Mouse (Mus musculus) heart, postnatal 14 days (tissue): ENCODE measurements around the gene Cdk5r1. TPM values are rescaled to one million over a fixed set of nuclear protein-coding genes. Genes with fewer than 3 reads are reported as not detected.

ENCODE experiments used
- DNase-seq, 2 experiments: peaks; one replicate each; pipeline ENCODE4 v3.0.0; 2021 to 2022
- intact Hi-C: fragments of 180-260 bp; cut with DNase I; formaldehyde crosslinking; loops from one replicate; pipeline ENCODE4 v1.15.1; 2025
- total RNA-seq, 2 experiments: library from RNA; stranded (reverse); gene quantifications; 2 replicates each; pipeline ENCODE4 v1.2.3; 2021

The Cdk5r1 gene
- total RNA-seq, 2 experiments from 2014 or later: 0.98 to 1.1 TPM

DNA sequence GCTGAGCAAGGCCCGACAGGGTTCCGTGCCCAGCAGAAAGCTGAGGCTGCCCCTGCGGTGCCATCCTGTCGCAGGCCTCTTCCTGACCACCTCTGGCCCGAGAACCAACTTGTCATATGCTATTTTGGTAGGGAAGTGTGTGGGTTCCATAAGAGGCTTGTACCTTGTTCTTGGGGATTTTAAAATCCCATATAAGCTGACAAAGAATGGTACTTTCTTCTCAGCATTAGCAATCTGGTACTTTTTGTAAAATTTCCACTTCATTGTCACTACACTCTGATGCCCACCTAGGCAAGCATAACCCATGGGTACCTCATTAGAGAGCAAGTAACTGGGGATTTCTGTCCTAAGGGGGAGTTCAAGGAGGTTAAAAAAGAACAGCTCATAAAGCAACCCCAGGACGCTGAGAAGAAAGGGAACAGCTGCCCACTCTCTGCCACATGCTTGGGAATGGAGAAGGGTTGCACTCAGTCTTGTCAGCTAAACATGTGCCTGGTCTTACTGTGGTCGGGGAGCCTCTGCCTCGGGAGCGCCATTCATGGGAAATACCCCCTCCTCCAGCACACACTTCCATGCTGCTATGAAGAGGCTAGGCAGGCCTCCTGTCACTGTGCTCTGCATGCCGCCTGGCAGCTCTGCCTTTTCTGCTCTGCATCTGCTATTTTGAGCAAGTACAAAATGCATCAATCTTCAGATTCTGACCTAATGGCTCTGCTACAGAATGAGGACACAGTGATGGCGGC lies 21.7 kb downstream of the Cdk5r1 start:
- no peak for DNase-seq
- intact Hi-C loops: no loop called here

DNA sequence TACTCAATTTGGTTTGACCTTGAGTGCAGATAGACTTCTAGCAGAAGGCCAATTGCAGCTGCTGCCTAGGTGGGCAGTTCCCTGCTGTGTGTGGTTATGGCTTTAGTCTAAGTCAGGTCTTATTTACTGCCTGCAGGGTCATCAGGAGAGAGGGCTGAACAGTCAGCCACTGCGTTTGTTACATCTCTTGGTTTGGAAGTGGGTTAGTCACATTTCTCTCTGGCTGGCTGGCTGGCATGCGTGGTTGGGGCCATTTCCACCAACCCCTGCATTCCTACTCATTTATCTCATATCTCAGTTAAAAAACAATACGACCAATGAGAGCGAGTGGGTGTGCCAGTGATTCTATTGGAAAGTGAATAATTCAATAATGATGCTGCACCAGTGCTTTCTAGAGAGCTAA lies 22.7 kb downstream of the Cdk5r1 start:
- intact Hi-C loops: no loop called here
- no peak for DNase-seq

DNA sequence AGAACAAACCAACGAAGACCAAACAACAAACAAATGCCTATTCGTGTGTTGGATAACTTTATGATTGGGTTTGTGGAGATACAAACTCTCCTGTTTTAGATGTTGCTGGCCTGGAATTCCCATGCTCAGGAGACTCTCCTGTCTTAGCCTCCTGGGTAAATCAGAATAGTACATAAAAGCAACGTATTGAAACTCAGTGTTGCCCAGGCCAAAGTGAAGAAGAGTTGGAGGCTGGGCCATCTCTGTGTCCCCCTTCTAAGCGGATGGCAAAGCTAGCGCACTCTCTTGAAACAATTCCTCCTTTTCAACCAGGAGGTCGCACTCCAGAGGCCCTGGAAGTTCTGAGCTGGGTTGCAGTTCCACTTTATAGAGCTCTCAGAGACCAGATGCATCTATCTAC lies 26.5 kb downstream of the Cdk5r1 start:
- intact Hi-C loops: no loop called here
- DNase-seq: no peak

DNA sequence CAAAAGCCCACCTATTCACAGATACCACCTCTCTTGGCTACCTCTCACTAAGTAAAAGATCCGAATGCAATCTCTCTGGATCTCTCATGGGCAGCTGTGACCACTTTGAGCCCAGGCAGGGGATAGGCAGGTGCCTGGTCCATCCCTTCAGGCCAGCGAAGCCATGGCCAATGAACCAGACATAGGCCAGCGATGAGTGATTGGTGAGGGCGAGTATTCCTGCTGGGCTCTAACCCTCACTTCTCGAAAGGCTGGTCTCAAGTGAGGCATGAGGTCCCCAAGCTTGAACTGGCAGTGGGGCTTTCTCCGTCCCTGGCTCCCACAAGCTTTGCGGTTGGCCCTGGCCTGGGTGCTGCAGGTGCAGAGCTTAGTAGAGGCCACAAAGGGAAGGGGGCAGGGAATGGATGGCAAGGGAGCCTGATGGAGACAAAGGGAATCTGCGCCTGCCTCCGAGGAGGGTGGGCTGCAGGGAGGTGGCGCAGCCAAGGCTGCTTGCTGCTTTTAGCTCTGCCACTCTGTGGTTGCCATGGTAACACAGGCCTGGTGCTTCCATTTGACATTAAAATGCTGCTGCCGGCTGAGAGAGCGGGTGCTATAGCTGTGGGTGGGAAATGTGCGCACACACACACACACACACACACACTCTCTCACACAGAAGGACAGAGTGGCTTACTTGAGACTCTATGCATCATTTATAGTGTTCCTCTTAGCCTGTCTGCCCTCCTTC lies 27.1 kb downstream of the Cdk5r1 start:
- intact Hi-C loops: no loop called here
- no peak for DNase-seq

DNA sequence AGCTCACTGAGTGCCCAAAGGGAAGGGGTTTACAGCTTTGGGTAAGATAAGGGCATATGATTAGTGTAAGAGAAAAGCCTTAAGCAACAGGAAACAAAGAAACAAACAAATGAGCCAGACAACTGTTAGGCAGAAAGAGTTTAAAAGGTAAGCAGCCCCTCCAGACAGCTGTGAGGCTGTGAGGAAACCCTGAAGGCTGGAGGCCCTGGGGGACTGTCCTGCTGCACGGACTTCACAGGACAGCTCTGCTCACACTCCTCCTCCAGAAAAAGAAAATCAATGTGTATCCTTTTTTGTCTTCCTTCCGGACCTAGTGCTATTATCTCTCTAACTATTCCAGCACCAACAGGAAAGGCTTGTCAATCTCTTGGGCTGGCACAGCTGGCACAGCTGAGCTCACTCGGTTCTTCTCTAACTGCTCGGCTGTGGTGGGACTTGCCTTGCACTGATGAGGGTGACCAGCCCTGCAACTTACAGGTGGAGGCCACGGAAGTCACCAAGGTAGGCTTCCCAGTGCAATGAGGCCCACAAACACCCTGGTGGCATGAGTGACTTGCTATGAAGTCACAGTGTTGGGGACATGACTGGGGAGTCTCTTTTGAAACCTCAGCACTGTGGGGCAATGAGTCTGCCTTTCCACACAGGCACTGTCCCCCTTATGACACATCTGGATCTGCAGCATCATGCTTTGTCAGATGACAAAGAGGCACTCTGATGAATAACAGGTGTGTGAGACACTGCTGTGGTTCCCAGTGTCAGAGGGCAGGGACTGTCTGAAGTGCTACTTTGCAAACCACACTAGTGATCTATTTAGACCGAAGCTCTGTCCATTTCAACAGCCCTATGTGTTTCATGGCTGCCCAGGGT lies 27.9 kb downstream of the Cdk5r1 start:
- DNase-seq: no peak
- intact Hi-C loops: no loop called here

DNA sequence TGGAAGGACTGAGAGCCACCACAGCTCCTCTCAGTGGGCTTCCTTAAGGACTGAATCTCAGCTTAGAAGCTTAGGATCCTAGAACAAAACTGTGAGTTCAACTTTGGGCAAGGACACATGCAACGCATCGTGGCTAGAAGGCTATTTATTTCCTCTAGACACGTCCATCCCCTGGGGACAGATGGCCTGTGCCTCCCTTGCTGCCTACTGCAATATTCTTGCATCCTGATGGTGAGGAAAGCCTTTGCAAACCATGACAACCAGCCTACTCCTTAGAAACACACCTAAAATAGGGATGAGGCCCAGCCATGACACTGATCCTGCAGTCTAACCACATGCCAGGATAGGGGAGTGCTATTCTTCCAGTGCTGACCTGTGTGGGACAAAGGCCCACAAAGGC lies 28.8 kb downstream of the Cdk5r1 start:
- intact Hi-C loops: no loop called here
- DNase-seq: no peak

DNA sequence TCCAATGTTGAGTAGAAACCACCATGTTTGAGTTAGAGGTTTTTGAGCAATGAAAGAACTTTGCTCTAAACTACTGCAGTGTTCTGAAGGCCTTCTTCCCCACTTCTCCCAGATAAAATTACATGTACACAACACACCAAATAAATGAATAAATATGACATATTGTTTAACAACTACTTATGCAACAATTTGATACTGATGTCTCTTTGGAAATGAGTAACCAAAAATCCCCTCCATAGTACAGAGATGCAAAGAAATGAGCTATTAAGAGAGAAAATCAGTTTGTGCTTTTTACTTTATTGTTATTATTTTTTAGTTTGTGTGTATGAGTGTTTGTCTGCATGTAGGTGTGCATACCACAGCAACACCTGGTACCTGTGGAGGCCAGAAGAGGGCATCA lies 29.7 kb downstream of the Cdk5r1 start:
- DNase-seq: no peak
- intact Hi-C loops: no loop called here

DNA sequence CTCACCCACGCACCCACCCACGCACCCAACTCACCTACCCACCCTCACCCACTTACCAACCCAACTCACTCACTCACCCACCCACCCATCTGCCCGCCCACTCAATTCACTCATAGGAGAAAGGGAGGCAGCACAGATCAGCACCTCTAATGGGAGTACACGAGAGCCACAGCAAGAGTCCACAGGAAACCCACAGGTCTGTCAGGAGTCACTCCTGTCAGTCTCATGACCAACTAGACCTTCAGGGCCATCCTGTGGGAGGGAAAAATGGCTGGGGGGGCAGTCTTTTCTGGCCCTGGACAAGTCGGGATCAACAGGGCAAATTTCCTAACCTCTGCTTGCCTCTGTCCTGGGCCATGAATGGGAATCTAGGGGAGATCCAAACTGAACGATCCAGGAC lies 31.0 kb downstream of the Cdk5r1 start:
- no peak for DNase-seq
- intact Hi-C loops: no loop called here

DNA sequence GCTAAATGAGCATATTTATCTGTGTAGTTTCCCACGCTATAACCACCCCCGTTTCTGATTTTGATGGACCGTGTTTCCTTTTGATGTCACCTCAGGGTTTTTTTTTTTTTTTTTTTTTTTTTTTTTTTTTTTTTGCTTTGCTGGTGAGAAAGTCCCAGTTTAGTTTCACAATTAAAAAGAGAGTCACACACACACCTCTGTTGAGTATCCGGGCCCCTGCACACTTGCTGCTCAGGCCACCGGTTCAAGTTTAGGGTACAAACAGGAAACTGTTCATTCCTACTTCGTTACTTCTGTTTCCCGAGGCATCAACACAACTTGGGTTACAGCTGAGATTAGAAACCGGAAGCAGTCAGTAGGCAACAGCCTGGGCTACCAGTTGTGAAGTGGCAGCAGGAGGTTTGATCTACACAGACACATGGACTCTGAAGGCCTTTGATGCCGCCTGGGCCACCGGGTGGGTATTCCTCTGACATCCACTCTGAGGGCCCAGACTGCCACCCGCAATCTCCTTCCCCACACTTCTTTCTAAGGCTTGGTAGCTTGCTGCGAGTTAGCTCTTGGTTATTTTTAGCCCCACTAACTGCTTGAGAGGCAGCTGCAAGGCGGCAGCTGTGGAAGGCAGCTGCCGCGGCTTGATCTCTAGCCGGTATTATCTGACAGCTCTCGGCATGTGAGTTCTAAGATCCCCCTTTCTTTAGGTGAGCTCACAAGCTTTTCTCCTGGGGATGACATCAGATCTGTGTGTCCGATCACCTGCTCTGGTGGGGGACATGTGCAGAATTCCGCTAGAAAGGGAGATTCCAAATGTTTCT lies 31.7 kb downstream of the Cdk5r1 start:
- peak in 1 of 2 experiments; percentile 14 for DNase-seq
- intact Hi-C loops: no loop called here

DNA sequence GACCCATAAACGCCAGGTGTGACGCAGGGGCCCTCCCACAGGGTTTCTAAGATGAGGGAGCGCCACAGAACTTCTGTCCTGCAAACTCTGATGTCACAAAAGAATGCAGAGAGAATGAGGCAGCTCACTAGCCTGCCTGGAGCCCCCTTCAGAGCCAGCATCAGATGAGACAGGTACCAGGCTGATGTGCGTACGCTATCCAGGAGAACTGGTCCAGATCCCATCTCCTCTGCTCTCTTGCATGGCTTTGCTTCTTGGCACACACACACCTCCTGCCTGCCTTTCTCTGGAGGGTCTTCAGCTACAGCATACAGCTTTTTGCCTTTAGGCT lies 32.3 kb downstream of the Cdk5r1 start:
- DNase-seq: no peak
- intact Hi-C loops: no loop called here

DNA sequence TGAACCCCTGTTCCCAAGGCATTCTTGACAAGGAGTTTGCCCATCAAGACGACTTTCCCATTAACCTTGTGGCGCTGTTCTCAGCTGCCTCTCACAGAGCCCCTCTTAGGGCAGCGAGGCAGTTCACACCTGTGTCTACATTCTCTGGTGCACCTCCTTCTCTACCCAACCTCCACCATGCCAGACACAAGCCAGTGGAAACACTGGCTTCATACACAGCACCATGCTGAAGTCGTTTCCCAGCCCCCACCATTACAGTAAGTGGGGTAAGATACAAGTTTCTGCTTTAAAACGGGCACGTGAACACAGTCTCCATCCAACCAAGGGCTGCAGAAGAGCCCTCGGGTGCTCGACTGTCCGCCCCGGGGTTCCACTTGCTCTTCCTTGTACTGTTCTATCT lies 33.3 kb downstream of the Cdk5r1 start:
- no peak for DNase-seq
- intact Hi-C loops: no loop called here

DNA sequence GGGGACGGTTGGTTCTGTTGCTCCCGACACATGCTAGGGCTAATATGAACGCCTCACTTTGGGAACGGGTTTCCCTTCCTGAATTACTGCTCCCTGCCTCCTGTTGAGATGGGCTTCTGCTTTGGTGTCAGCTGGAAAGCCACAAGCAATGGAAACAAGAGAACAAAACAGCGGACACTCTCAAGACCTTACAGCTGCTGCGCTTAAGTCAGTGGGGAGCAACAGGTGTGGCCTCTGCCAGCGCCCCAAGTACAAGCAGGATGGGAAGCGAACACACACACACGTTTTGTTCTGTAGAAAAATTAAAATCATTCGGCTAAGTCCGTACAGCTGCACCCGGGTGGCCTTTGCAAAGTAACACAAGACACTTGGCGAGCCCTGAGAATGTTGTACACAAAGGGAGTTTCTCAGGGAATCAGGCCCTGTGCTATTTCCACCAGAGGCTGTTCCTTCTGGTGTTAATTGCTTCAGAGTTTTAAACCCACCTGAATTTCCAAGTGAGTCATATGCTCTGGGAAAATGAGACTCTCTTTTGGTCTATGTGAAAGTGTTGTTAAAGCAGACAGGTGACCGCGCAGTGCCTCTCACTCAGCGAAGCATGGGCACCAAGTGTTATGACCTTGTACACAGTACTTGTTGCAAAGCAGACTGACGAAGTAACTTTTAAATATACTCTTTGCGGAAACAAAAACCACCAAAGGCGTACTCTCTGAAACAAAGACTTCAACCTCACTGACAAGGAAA lies 35.7 kb downstream of the Cdk5r1 start:
- intact Hi-C loops: no loop called here
- no peak for DNase-seq

DNA sequence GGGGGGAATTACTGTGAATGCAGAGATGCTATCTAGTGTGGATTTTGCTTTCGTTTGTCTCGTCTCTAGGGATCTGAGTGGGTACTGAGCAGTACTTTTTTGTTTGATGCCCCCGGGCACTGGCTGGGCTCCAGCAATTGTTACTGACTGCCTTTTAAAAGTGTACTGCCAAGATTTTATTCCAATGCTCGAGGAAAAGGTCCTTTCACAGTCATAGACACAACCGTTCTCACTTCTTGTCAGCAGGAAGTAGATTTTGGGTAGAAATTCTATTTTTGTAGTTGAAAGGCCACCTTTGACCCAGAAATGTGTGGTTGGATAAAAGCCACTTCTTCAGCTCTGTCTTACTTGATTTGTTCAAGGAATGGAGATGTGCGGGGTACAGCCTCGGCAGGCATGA lies 37.0 kb downstream of the Cdk5r1 start:
- intact Hi-C loops: no loop called here
- no peak for DNase-seq

DNA sequence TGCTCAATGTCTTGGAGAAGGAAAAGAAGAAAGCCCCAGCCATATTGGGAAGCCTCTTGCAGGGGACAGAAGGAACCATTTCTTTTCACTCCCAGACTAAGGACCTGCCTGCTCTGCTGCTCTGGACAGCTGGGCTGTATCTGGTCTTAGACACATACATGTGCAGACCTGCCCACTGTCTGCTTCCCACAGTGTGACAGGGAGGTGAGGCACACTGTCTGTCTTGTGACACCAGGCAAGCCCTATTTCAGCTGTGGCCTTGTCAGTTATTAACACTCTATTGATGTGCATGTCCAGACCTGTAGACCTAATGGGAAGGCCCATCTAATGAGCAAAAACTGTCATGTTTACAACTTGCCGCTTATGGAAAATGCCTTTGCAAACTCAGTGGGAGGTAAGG lies 38.5 kb downstream of the Cdk5r1 start:
- intact Hi-C loops: no loop called here
- DNase-seq: no peak

DNA sequence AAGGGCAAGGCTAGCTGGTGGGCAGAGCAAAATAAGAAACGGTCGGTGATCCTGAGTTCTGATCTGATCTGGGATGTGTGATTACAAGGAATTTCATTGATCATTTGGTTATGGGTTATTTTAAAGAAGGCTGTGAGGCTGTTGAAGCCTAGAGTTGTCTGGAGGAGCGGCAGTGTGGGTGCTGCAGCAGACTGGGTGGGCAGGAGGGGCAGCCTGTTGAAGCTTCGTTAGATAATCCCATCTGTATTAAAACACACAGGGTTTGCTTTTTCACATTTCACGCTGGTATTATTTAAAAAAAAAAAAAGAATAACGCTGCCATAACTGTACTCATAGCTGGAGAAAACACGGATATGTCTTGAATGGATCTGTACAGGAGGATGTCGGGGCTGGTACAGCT lies 39.1 kb downstream of the Cdk5r1 start:
- DNase-seq: no peak
- intact Hi-C loops: no loop called here

DNA sequence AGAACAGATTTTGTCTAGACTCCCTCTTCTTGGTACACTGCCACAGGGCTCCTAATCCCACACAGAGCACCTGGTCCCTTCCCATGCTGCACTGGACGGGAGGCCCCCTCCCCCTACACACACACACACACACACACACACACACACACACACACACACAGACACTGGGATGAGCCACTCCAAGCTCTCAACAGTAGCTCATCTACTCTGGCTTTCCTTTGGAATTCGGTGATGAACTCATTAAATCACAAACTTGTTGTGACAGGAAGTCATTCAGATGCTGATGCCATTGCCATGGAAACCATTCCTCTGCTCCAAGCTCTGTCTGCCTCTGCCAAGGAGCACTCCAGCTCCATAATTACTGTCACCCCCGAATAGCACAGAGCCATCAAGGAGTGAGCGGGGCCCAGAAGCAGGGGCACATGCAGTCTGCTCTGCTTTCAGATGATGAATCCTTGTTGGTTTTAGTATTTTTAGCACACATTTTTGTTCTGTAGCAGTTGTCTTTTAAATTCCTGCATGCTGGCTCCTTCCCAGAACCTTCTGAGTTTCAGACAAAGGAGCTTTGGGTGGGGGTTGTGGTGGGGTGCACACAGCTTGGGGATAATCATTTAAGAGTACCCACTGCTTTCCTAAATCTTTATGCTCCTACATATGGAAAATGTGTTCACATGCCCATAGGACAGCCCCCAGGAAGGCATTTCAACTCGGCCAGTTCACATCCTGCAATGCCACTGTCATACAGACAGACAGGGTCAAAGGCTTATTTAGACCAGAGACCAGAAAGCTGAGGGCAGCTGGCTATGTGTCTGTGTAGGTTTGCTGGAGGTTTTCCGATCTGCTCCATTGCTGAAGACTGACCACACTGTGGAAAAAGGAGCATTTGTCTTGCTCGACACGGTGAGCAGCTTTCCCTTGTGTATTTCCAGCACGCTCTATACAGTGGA lies 41.9 kb downstream of the Cdk5r1 start:
- intact Hi-C loops: no loop called here
- no peak for DNase-seq

DNA sequence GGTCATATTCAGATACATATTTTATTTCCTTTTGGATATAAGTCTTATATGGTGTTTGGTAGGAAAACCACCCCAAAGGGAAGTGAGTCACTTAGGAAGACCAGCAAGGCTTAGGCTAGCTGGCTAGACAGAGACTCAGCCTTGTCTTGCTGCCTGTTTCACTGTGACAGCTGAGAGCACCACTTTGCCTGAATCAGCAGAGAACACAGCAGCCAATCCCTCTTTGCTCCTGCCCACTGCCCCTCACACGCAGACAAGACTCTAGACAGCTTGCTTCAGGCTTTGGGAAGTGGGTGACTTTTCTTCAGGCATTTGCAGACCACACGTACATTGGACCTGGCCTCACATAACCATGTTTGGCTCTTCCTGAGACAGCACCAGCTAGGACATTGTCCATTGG lies 44.3 kb downstream of the Cdk5r1 start:
- no peak for DNase-seq
- intact Hi-C loops: loop anchor here (5.0 kb wide), 1 partner anchor 44 kb away; the partner anchor contains the start of gene Cdk5r1

DNA sequence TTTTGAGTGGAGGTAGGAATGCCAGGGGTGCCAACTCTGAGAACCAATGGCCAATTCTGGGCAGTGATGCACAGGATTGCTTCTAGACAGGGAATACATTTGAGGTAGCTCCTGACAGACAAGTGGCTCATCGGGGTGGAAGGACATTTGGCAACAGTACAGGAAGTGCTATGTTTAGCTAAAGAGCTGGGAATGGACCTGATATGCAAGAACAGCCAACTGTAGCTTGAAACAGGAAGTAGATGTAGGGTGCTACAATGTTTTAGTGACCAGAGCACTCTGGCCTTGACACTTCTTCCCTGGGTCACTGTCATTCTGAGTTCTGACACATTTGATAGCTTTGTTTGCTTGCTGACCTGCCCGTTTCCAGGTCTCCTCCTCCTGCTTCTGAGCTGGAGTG lies 46.0 kb downstream of the Cdk5r1 start:
- intact Hi-C loops: loop anchor here (5.0 kb wide), 1 partner anchor 46 kb away; the partner anchor contains the start of gene Cdk5r1
- peak in 1 of 2 experiments; percentile 29 for DNase-seq

DNA sequence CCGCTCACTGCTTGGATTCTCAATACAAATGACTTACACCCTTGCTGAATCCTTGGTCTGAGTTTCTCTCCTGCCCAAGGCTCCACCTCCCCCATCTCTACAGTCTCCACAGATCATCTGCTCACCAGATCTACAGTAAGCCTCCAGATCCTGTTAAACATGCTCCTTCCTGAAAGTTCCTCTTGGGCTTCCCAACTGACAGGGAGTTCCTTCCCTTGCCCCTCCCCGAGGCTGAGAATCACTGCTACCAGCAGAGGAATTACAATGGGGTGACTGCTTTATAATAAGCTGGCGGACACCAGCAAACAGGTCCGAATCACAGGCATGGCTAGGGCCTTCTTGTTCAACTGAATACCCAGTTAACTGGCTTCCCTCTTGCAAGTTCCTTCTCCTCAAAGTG lies 46.6 kb downstream of the Cdk5r1 start:
- intact Hi-C loops: loop anchor here (5.0 kb wide), 1 partner anchor 46 kb away; the partner anchor contains the start of gene Cdk5r1
- peak in 1 of 2 experiments; percentile 23 for DNase-seq
